Mouse (Mus musculus) lung, adult 2 months (tissue): ENCODE measurements at regions not wholly inside any gene's neighbourhood (a gene's known extent, or its start where the extent isn't known, plus 50 kb on each side); places are given as distances from the start of the nearest gene placed in this dataset.

Source experiments
- DNase-seq: peaks from one replicate; pipeline ENCODE4 v3.0.0; 2022
- H3K4me1 ChIP-seq: fragments of 200-500 bp; 2 replicates; pipeline ENCODE4 v1.6.1; 2011; ENCODE audit warnings: low read length; ENCODE audit not compliant: control insufficient read depth, insufficient read depth
- H3K4me3 ChIP-seq: fragments of 200-500 bp; replicated peaks from 2 replicates; pipeline ENCODE3; 2011; ENCODE audit warnings: low read depth, mild to moderate bottlenecking, control low read depth, low read length; ENCODE audit errors: extremely low read depth
- CTCF ChIP-seq: fragments of 200-500 bp; IDR thresholded peaks from 2 replicates; pipeline ENCODE4 v1.5.1; 2011; ENCODE audit warnings: mild to moderate bottlenecking, low read length, control low read depth; ENCODE audit not compliant: insufficient read depth
- POLR2A ChIP-seq: fragments of 200-500 bp; IDR thresholded peaks from 2 replicates; pipeline ENCODE4 v1.6.1; 2011; ENCODE audit warnings: low read depth, mild to moderate bottlenecking, control low read depth, low read length, borderline replicate concordance; ENCODE audit errors: extremely low read depth
- WGBS: fragments of 180-500 bp; shearing (Covaris S2); methylation state at CpG from one replicate; pipeline ENCODE4 v1.1.7; 2018; 5-methylcytosine and 5-hydroxymethylcytosine counted together

GRCm38 (mm10) chr10:37357304-37358060 is 218.8 kb upstream of the Marcks start:
- no peak for DNase-seq
- WGBS, result 41% methylated on average over 6 of the region's 6 CpGs
- Histone ChIP-seq H3K4me1 (no peaks in the 10 kb centered on the region; the same call in 1 of the 2 replicates), H3K4me3 (no peak overlapping the region)
- no peak for TF ChIP-seq POLR2A

DNA sequence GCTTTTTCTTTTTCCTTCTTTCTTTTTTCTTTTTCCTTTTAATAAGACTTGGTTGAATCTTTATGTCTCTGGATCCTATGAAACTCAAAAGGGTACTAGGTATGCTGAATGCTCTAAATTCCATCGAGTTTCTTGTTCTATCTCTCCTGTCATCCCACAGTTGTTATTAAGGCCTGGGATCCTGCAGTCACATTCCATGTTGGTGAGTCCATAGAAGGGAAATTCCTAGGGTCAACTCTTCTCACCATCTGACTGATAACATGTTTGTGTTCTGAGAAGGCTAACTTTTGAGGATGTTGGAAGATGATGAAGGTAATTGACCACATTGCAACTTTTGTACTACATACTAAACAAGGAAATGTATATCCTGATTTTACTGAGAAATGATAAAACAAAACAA is 210.5 kb upstream of the Marcks start:
- no peak overlapping the region for H3K4me3 ChIP-seq
- TF ChIP-seq POLR2A, result no peak
- TF ChIP-seq CTCF, result no peak
- no peaks in the 10 kb centered on the region for H3K4me1 ChIP-seq
- no peak for DNase-seq
- 76% methylated on average over 1 of the region's 1 CpGs for WGBS

- Histone ChIP-seq H3K4me3 (no peak overlapping the region), H3K4me1 (no peaks in the 10 kb centered on the region)
- TF ChIP-seq CTCF (no peak), POLR2A (no peak)
- WGBS, result 59% methylated on average over 3 of the region's 3 CpGs
- no peak for DNase-seq
These were observed 209.7 kb upstream of the Marcks start for GRCm38 (mm10) chr10:37348416-37348815.

DNA sequence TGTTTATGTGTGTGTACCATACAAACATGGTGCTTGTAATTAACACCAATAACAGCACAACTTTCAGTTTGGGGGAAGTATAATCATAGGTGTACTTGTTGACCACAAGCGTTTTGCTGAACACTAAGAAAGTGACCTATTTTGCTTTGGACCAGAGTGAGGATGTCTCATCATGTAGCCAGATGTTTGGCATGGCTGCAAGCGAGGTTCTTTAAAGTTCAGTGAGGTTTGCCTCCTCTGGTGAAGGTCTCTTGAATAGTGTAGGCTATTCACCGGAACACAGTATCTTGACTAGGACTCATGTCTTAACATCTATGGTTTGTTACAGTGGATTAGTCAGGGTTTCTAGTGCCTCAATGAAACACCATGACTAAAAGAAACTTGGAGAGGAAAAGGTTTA is 208.9 kb upstream of the Marcks start:
- Histone ChIP-seq H3K4me3 (no peak overlapping the region), H3K4me1 (no peaks in the 10 kb centered on the region; the same call in 1 of the 2 replicates)
- 85% methylated on average over 3 of the region's 3 CpGs for WGBS
- TF ChIP-seq CTCF, result no peak
- no peak for TF ChIP-seq POLR2A
- DNase-seq, result no peak

GRCm38 (mm10) chr10:37342675-37343074 is 204.0 kb upstream of the Marcks start:
- no peaks in the 10 kb centered on the region; the same call in none of the 2 replicates for H3K4me1 ChIP-seq
- no peak overlapping the region for H3K4me3 ChIP-seq
- DNase-seq, result no peak
- TF ChIP-seq POLR2A (no peak), CTCF (no peak)

- no peaks in the 10 kb centered on the region; the same call in none of the 2 replicates for H3K4me1 ChIP-seq
- no peak for DNase-seq
- 75% methylated on average over 3 of the region's 3 CpGs for WGBS
- no peak overlapping the region for H3K4me3 ChIP-seq
- TF ChIP-seq CTCF (no peak), POLR2A (no peak)
These were observed 200.9 kb upstream of the Marcks start for GRCm38 (mm10) chr10:37339658-37340057.

GRCm38 (mm10) chr10:37338073-37338912 is 199.6 kb upstream of the Marcks start:
- 64% methylated on average over 4 of the region's 4 CpGs for WGBS
- Histone ChIP-seq H3K4me3 (no peak overlapping the region), H3K4me1 (no peaks in the 10 kb centered on the region; the same call in none of the 2 replicates)
- no peak for TF ChIP-seq CTCF
- no peak for TF ChIP-seq POLR2A
- no peak for DNase-seq

GRCm38 (mm10) chr10:37337172-37337620 is 198.5 kb upstream of the Marcks start:
- 12% methylated on average over 3 of the region's 3 CpGs for WGBS
- Histone ChIP-seq H3K4me1 (no peaks in the 10 kb centered on the region; the same call in 1 of the 2 replicates), H3K4me3 (no peak overlapping the region)
- no peak for DNase-seq
- TF ChIP-seq POLR2A (no peak), CTCF (no peak)

DNA sequence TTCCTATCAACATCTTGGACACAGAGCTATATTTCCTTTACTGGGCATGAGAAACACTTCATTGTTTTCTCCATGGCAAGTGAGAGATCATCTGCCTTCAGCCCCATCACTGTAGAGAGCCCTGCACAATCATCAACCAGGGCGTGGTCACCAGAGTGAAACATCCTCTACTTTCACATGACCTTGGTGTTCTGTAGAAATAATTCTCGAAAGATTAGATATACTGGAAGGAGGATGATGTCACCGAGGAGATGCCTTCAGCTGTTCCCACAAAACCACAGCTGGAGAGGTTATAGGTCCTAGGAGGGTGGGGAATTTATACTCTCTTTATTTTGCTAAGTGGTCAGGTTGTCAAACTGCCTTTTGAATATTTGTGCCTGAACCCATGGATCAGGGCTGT is 196.4 kb upstream of the Marcks start:
- TF ChIP-seq POLR2A (no peak), CTCF (no peak)

More for the DNA sequence above, 196.4 kb upstream of the Marcks start:
- H3K4me3 ChIP-seq, result no peak overlapping the region
- no peak for DNase-seq
- 51% methylated on average over 3 of the region's 3 CpGs for WGBS
- no peaks in the 10 kb centered on the region; the same call in 1 of the 2 replicates for H3K4me1 ChIP-seq
